Mouse (Mus musculus): ENCODE data around the gene Rnf40.

Gene Rnf40

DNA sequence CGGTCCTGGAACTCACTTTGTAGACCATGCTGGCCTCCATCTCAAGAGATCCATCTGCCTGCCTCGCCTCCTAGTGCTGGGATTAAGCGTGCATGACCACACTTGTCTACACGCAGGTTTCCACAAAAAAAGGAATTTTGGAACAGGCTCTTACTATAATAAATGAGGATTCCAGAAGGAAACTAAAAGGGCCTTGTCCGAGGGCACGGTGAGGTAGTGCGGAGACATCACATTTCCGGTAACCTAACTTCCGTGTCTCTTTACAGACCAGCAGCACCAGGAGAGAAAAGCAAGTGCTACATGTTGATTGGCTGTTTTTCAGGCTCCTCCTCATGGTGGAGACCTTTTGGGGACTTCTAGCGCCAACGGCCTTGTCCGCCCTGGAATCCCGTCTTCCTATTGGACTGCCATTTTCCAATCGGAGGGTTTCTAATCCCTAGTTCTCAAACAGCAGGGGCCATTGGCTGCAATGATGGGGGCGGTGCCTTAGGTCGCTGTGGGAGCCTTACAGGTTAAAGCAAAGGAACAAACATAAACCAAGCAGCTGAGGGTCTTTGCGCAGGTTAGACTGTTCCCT is 15.6 kb upstream of the Rnf40 start, which contains the start of gene Phkg2:
Phkg2 (plus strand) TSS at position 446 of the 577 bp plus-strand sequence.
- H3K4me3 ChIP-seq (replicated peaks; ENCODE audit: low read length) = peak within 1 kb of the TSS; percentile 92
- TF ChIP-seq CTCF (conservative IDR thresholded peaks at IDR 0.05; ENCODE audit: low read length) = no peak
- no peak for TF ChIP-seq POU5F1 (IDR thresholded peaks at IDR 0.05; ENCODE audit: borderline replicate concordance, low read length)
- no peak for TF ChIP-seq NANOG (IDR thresholded peaks at IDR 0.05; ENCODE audit: borderline replicate concordance, low read length)
- no peaks in the 10 kb centered on the region for H3K27me3 ChIP-seq (ENCODE audit: insufficient read depth, low read length)
- H3K4me1 ChIP-seq (replicated peaks; ENCODE audit: low read depth, low read length) = peaks cover 40% of the 10 kb centered on the region
- H3K36me3 ChIP-seq (ENCODE audit: insufficient read depth, low read length) = peaks cover 40% of the 10 kb centered on the region
- H3K9me3 ChIP-seq (ENCODE audit: low read length) = no peaks in the 10 kb centered on the region

DNA sequence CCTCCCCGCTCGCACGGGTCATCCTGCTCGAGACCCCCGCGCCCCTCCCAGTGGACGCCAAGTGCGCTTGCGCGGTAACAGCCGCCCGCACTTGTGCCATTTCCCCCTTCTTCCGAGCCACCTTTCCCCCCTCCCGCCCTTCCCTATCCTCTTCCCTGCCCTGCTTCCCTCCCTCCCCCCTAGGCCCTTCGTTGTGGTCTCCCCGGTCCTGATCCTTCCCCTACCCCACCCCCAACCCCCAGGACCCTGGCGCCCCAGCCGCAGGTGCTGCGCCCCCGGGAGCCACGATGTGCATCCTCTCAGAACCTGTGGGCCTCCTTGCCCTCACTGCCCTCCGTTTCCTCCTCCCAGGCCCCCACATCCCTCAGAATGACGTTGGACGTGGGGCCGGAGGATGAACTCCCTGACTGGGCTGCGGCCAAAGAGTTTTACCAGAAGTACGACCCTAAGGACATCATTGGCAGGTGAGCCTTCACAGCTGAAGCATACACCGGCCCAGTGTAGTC is 15.0 kb upstream of the Rnf40 start:
- peak overlapping the region; percentile 92 for H3K4me3 ChIP-seq (replicated peaks; ENCODE audit: low read length)
- TF ChIP-seq CTCF (conservative IDR thresholded peaks at IDR 0.05; ENCODE audit: low read length) (no peak), POU5F1 (IDR thresholded peaks at IDR 0.05; ENCODE audit: borderline replicate concordance, low read length) (no peak), NANOG (IDR thresholded peaks at IDR 0.05; ENCODE audit: borderline replicate concordance, low read length) (no peak)
- peaks cover 40% of the 10 kb centered on the region for H3K4me1 ChIP-seq (replicated peaks; ENCODE audit: low read depth, low read length)
- H3K27me3 ChIP-seq (ENCODE audit: insufficient read depth, low read length) = no peaks in the 10 kb centered on the region
- H3K36me3 ChIP-seq (ENCODE audit: insufficient read depth, low read length) = peaks cover 46% of the 10 kb centered on the region
- H3K9me3 ChIP-seq (ENCODE audit: low read length) = no peaks in the 10 kb centered on the region

DNA sequence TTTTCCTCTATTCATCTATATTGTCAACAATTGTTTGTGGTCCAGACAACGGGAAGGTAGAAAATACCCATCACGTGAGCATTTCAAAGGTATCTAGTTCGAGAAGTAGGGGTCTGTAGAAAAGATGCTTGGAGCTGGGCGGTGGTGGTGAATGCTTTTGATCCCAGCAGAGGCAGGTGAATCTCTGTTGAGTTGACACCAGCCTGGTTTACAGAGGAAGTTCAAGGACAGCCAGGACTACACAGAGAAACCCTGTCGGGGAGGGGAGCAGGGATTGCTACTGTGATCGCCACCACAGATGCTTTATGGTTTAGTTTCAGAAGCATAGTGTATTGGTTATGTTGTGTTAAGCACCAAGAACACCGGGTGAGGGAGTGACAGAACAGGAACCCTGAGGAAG is 14.5 kb upstream of the Rnf40 start:
- H3K27me3 ChIP-seq (ENCODE audit: insufficient read depth, low read length) = no peaks in the 10 kb centered on the region
- TF ChIP-seq NANOG (IDR thresholded peaks at IDR 0.05; ENCODE audit: borderline replicate concordance, low read length) = no peak
- TF ChIP-seq POU5F1 (IDR thresholded peaks at IDR 0.05; ENCODE audit: borderline replicate concordance, low read length) = no peak
- TF ChIP-seq CTCF (conservative IDR thresholded peaks at IDR 0.05; ENCODE audit: low read length) = no peak
- peak overlapping the region; percentile 92 for H3K4me3 ChIP-seq (replicated peaks; ENCODE audit: low read length)
- peaks cover 45% of the 10 kb centered on the region for H3K36me3 ChIP-seq (ENCODE audit: insufficient read depth, low read length)
- H3K4me1 ChIP-seq (replicated peaks; ENCODE audit: low read depth, low read length) = peaks cover 40% of the 10 kb centered on the region
- no peaks in the 10 kb centered on the region for H3K9me3 ChIP-seq (ENCODE audit: low read length)

DNA sequence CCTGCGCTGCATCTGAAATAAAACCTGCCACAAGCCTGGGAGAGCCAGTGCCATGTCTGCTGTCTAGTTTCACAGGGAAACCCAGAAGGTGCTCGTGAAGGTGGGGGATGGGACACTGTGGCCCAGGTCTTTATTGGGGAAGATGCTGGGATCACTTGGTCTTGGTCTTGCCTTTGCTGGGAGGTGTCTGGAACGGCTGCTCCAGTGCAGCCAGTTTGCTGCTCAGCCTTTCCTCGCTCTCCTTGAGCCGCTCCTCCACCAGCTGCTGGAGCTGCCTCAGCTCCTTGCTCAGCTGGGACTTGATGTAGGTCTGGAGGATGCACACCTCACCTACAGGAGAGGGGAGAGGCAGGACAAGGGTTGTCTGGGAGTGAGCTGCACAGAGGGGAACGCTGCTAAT is 5.3 kb upstream of the Rnf40 start:
- no peak overlapping the region for H3K4me3 ChIP-seq (replicated peaks; ENCODE audit: low read length)
- peaks cover 70% of the 10 kb centered on the region for H3K36me3 ChIP-seq (ENCODE audit: insufficient read depth, low read length)
- H3K4me1 ChIP-seq (replicated peaks; ENCODE audit: low read depth, low read length) = peaks cover 33% of the 10 kb centered on the region
- no peaks in the 10 kb centered on the region for H3K9me3 ChIP-seq (ENCODE audit: low read length)
- no peaks in the 10 kb centered on the region for H3K27me3 ChIP-seq (ENCODE audit: insufficient read depth, low read length)
- TF ChIP-seq CTCF (conservative IDR thresholded peaks at IDR 0.05; ENCODE audit: low read length) (no peak), POU5F1 (IDR thresholded peaks at IDR 0.05; ENCODE audit: borderline replicate concordance, low read length) (no peak), NANOG (IDR thresholded peaks at IDR 0.05; ENCODE audit: borderline replicate concordance, low read length) (no peak)

DNA sequence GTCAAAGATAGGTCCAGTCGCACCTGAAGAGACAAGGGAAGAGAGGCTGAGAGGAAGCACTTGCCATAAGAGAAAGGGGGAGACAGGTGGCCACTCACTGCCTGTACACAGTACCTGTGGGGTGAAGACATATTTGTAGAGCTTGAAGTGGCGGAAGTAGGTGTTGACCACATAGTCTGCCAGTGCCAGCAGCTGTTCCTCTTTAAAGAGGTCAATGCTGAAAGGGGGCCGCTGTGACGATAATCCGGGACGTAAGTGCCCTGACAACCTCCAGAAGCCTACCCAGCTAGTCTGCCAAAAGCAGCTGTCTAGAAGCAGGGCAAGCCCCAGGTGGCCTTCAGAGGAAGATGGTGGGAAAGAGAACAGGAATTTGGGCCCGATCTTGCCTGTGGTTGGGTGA is 3.5 kb upstream of the Rnf40 start:
- Histone ChIP-seq H3K36me3 (ENCODE audit: insufficient read depth, low read length) (peaks cover 62% of the 10 kb centered on the region), H3K9me3 (ENCODE audit: low read length) (no peaks in the 10 kb centered on the region), H3K4me3 (replicated peaks; ENCODE audit: low read length) (no peak overlapping the region), H3K27me3 (ENCODE audit: insufficient read depth, low read length) (no peaks in the 10 kb centered on the region), H3K4me1 (replicated peaks; ENCODE audit: low read depth, low read length) (peaks cover 42% of the 10 kb centered on the region)
- TF ChIP-seq CTCF (conservative IDR thresholded peaks at IDR 0.05; ENCODE audit: low read length) = no peak
- TF ChIP-seq NANOG (IDR thresholded peaks at IDR 0.05; ENCODE audit: borderline replicate concordance, low read length) = no peak
- no peak for TF ChIP-seq POU5F1 (IDR thresholded peaks at IDR 0.05; ENCODE audit: borderline replicate concordance, low read length)

DNA sequence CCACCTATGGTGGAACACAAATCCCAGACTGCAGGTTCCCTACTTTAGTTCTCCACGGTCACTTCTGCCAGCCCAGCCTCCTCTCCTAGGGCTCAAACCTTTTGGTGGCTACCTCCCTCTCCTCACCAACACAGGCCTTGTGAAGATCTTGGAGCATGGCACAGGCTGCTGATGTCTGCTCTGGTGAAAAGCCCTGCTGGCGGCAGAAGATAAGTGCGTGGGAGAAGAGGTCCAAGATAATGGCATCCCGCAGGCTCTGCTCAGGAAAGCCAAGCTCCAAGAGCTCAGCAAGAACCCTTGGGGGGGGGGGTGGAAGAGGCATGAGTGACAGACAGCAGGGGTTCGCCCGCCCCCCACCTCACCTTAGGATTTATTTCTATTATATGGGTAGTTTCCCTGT is 2.4 kb upstream of the Rnf40 start:
- Histone ChIP-seq H3K27me3 (ENCODE audit: insufficient read depth, low read length) (no peaks in the 10 kb centered on the region), H3K9me3 (ENCODE audit: low read length) (no peaks in the 10 kb centered on the region), H3K4me1 (replicated peaks; ENCODE audit: low read depth, low read length) (peaks cover 53% of the 10 kb centered on the region), H3K4me3 (replicated peaks; ENCODE audit: low read length) (no peak overlapping the region), H3K36me3 (ENCODE audit: insufficient read depth, low read length) (peaks cover 62% of the 10 kb centered on the region)
- no peak for TF ChIP-seq NANOG (IDR thresholded peaks at IDR 0.05; ENCODE audit: borderline replicate concordance, low read length)
- no peak for TF ChIP-seq POU5F1 (IDR thresholded peaks at IDR 0.05; ENCODE audit: borderline replicate concordance, low read length)
- no peak for TF ChIP-seq CTCF (conservative IDR thresholded peaks at IDR 0.05; ENCODE audit: low read length)

DNA sequence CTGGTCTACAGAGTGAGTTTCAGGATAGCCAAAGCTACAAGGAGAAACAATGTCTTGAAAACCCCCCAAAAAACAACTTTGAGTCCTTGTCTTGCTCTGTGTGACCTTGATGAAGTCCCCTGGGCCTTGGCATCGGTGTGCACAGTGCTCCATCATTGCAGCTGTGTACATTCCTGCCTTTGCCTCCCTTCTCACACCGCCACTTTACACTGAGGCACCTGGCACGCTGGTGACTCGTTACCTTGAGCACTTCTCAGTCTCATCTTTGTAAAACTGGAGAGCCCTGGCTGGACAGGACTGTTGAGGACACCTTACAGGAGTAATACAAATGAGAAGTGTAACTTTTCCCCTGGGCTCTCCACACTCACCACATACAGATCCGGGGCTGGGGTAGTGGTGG is 1.4 kb upstream of the Rnf40 start:
- Histone ChIP-seq H3K4me3 (replicated peaks; ENCODE audit: low read length) (peak overlapping the region; percentile 99), H3K36me3 (ENCODE audit: insufficient read depth, low read length) (peaks cover 62% of the 10 kb centered on the region), H3K27me3 (ENCODE audit: insufficient read depth, low read length) (no peaks in the 10 kb centered on the region), H3K9me3 (ENCODE audit: low read length) (no peaks in the 10 kb centered on the region), H3K4me1 (replicated peaks; ENCODE audit: low read depth, low read length) (peaks cover 64% of the 10 kb centered on the region)
- TF ChIP-seq POU5F1 (IDR thresholded peaks at IDR 0.05; ENCODE audit: borderline replicate concordance, low read length) (no peak), NANOG (IDR thresholded peaks at IDR 0.05; ENCODE audit: borderline replicate concordance, low read length) (no peak), CTCF (conservative IDR thresholded peaks at IDR 0.05; ENCODE audit: low read length) (no peak)

DNA sequence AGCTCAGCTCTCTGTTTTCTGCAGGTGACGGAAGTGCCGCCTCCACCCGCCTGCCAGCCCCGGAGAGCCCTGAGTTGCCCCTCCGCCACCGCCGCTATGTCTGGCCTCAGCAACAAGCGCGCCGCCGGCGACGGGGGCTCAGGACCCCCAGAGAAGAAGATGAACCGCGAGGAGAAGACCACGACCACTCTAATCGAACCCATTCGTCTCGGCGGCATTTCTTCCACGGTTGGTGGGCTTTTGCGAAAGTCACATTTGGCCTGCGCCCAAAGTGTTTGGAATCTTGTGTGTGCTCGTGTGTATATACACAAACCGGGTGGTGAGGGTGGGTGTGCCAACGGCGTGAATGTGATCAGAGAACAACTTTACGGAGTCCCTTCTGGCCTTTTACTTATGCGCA is 334 bp downstream of the Rnf40 start:
- Histone ChIP-seq H3K4me1 (replicated peaks; ENCODE audit: low read depth, low read length) (peaks cover 65% of the 10 kb centered on the region), H3K4me3 (replicated peaks; ENCODE audit: low read length) (peak overlapping the region; percentile 99), H3K36me3 (ENCODE audit: insufficient read depth, low read length) (peaks cover 62% of the 10 kb centered on the region), H3K27me3 (ENCODE audit: insufficient read depth, low read length) (no peaks in the 10 kb centered on the region), H3K9me3 (ENCODE audit: low read length) (no peaks in the 10 kb centered on the region)
- TF ChIP-seq POU5F1 (IDR thresholded peaks at IDR 0.05; ENCODE audit: borderline replicate concordance, low read length) (no peak), CTCF (conservative IDR thresholded peaks at IDR 0.05; ENCODE audit: low read length) (no peak), NANOG (IDR thresholded peaks at IDR 0.05; ENCODE audit: borderline replicate concordance, low read length) (no peak)

DNA sequence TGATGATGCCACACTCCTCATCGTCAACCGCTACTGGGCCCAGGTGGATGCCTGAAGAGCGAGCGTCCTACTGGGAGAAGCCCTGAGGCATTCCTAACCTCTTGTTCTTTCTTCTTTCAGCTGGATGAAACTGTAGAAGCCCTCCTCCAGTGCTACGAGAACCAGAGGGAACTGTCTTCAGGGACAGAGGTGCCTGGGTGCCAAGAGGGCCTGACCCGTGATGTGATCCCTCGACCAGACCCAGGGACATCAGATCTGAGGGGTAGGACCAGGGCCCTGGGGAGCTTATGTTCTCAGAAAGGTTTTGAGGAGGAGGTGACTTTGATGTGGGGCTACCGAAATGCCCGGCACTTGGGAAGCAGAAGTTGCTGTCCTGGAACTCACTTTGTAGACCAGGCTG is 1.1 kb downstream of the Rnf40 start:
- Histone ChIP-seq H3K36me3 (ENCODE audit: insufficient read depth, low read length) (peaks cover 62% of the 10 kb centered on the region), H3K4me3 (replicated peaks; ENCODE audit: low read length) (peak overlapping the region; percentile 99), H3K4me1 (replicated peaks; ENCODE audit: low read depth, low read length) (peaks cover 62% of the 10 kb centered on the region), H3K27me3 (ENCODE audit: insufficient read depth, low read length) (no peaks in the 10 kb centered on the region), H3K9me3 (ENCODE audit: low read length) (no peaks in the 10 kb centered on the region)
- TF ChIP-seq NANOG (IDR thresholded peaks at IDR 0.05; ENCODE audit: borderline replicate concordance, low read length) (no peak), CTCF (conservative IDR thresholded peaks at IDR 0.05; ENCODE audit: low read length) (no peak), POU5F1 (IDR thresholded peaks at IDR 0.05; ENCODE audit: borderline replicate concordance, low read length) (no peak)

All from E14TG2a.4 (cell line).